Mouse (Mus musculus) kidney, postnatal 36 days (tissue): ENCODE measurements around the gene Prmt8.

ENCODE experiments used
- DNase-seq, 2 experiments: peaks; one replicate each; pipeline ENCODE4 v3.0.0; 2021 to 2022; ENCODE audit warnings: mixed read lengths in 2 of 2

The Prmt8 gene

DNA sequence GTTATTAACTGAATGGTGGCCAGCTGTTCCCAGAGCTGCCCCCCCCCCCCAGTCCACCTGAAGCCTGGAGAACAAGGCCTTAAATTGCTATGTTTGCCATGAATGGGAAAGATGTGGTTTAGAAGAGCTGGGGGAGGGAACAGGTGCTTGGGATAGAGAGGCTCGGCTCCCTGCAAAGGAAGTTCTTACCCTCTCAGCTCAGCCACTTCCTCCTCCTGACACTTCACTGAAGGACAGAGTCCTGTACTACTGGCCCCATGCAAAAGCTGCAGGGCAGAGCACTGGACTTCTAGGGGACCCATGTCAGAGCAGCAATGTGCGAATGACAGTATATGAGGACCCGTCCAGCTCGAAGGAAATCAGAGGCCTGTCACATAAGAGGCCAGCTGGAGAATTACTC lies 109.3 kb downstream of the Prmt8 start:
- no peak for DNase-seq

DNA sequence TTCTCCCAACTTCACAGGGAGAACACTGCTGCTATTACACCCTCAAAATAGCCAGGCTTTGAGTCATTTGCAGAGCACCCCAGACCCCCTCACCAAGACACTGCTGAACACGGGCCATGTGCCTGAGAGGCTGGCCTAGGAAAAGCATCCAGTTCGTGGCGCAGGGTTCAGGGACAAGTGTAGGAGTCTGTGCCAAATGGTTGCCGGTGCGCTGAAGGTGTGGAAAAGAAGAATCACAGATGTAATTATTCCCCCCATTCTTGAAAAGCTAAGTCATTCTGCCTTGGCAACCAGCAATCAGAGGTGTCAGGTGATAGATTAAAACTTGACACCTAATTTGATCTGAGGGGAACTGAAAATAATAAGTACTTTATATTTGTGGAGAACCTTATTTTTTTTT lies 109.8 kb downstream of the Prmt8 start:
- no peak for DNase-seq

- DNase-seq: no peak
Observed at GRCm38 (mm10) chr6:127657152-127657551, 112.1 kb downstream of the Prmt8 start.

DNA sequence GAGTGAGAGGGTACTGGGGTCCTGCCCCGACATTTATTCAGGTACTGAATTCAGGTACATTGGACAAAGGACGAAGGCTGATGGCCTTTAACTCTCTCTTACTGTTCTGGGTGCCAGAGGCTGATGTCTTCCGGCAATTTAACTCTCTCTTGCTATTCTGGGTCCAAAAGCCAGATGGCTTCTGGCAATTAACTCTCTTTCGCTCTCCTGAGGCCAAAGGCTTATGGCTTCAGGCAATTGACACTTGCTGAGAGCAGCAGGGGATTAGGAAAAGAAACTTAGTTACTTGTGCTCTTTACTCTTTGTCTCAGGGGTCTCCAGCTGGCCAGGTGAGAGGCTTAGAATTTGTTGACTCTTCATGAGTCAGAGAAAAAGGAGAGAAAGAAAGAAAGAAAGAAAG lies 113.3 kb downstream of the Prmt8 start:
- DNase-seq: no peak

DNA sequence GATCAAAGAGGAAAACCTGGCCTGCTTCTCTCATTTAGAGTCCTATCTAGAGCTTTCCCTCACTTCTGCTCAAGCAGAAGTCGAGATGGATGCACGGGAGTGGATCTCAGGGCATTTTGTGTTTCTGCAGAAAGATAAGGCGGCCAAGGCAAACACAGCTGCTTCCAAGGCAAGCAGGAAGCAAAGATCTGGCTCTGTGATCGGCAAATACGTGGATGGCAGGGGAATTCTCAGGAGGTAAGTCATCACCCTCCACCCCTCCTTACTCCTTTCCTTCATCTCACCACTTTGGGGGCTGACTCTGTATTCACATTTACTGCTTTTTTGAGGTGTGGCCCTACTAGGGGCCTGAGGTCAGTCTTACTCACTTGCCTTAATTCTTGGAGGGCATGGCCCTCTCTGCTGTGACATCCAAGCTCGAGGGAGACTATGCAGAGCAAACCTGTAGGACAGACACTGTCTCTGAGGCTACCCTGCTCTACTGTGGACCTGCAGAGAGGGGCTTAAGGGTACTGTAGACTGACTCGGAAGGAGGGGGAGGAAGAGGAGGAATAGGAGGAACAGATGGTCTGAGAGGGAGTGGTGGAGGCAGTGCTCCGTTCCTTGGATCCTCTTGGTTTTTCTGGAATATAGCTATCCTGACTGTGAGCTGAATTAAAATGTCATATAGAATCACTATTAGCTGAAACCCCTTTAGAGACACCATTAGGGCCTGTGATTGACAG lies 128.0 kb downstream of the Prmt8 start:
- DNase-seq: no peak
